Mouse (Mus musculus) heart, postnatal 14 days (tissue): ENCODE measurements at regions not wholly inside any gene's neighbourhood (a gene's known extent, or its start where the extent isn't known, plus 50 kb on each side); places are given as distances from the start of the nearest gene placed in this dataset.

Experiments
- DNase-seq, 2 experiments: peaks; one replicate each; pipeline ENCODE4 v3.0.0; 2021 to 2022
- intact Hi-C: fragments of 180-260 bp; cut with DNase I; formaldehyde crosslinking; loops from one replicate; pipeline ENCODE4 v1.15.1; 2025

- intact Hi-C loops, result no loop called here
These were observed 127.7 kb downstream of the Pros1 start for GRCm38 (mm10) chr16:62981821-62982220.

GRCm38 (mm10) chr16:62982558-62982957 is 128.5 kb downstream of the Pros1 start:
- DNase-seq, result peak in 1 of 2 experiments; percentile 2
- intact Hi-C loops, result no loop called here

More at GRCm38 (mm10) chr16:62981821-62982220, 127.7 kb downstream of the Pros1 start:
- DNase-seq, result no peak

GRCm38 (mm10) chr16:62995555-62995954 is 141.4 kb downstream of the Pros1 start:
- no peak for DNase-seq
- intact Hi-C loops, result no loop called here

DNA sequence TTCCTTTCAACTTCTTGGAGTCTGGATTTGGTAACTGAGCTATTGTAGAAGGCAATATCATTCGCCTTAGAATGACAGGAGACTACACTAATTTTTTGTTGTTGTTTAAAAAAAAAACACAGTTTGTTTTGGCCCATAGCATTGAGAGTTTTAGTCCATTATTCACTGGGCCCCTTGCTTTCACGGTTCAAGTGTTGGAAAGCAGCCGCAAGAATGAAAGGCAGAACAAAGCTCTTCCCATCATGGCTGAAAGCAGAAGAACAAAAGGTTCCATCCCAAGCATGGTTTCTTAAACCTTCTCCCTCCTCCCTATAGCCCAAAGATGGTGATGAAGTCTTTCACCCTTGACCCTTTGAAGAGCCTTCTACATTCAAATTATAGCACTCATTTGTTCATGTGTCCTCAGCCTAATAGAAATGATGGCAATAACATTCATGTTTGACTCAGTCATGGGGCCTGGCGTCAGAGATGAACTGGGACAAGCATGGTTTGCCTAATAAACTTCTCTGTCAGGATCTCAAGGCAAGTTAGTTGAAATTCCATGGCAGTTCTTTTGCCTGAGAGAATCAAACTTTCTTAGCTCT is 157.1 kb downstream of the Pros1 start:
- DNase-seq, result no peak
- intact Hi-C loops, result no loop called here

- intact Hi-C loops, result no loop called here
- DNase-seq, result peak in 1 of 2 experiments; percentile 8
These were observed 160.3 kb downstream of the Pros1 start for GRCm38 (mm10) chr16:63014453-63014852.

- intact Hi-C loops, result no loop called here
- peak in 1 of 2 experiments; percentile 16 for DNase-seq
These were observed 162.0 kb downstream of the Pros1 start for GRCm38 (mm10) chr16:63016144-63016543.

GRCm38 (mm10) chr16:63016658-63017057 is 162.6 kb downstream of the Pros1 start:
- no peak for DNase-seq
- intact Hi-C loops, result no loop called here

DNA sequence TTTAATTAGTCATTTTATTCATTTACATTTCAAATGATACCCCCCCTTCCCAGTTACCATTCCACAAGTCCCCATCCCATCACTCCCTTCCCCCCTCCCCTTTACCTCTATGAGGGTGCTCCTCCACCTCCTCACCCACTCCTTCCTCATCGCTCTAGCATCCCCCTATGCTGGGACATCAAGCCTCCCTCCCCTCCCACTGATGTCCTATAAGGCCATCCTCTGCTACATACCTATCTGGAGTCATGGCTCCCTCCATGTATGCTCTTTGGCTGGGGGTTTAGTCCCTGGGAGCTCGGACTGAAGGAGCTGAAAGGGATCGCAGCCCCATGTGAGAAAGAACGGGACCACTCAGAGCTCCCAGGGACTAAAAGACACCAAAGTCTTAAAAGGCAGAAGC is 176.3 kb downstream of the Pros1 start:
- intact Hi-C loops, result no loop called here
- no peak for DNase-seq

- DNase-seq, result no peak
- intact Hi-C loops, result no loop called here
These were observed 176.9 kb downstream of the Pros1 start for GRCm38 (mm10) chr16:63031035-63031434.

GRCm38 (mm10) chr16:63031802-63032201 is 177.7 kb downstream of the Pros1 start:
- intact Hi-C loops, result no loop called here
- no peak for DNase-seq

GRCm38 (mm10) chr16:63049100-63049499 is 195.0 kb downstream of the Pros1 start:
- intact Hi-C loops, result no loop called here

GRCm38 (mm10) chr16:63062883-63063282 is 208.8 kb downstream of the Pros1 start:
- intact Hi-C loops, result no loop called here

More at GRCm38 (mm10) chr16:63049100-63049499, 195.0 kb downstream of the Pros1 start:
- no peak for DNase-seq

DNA sequence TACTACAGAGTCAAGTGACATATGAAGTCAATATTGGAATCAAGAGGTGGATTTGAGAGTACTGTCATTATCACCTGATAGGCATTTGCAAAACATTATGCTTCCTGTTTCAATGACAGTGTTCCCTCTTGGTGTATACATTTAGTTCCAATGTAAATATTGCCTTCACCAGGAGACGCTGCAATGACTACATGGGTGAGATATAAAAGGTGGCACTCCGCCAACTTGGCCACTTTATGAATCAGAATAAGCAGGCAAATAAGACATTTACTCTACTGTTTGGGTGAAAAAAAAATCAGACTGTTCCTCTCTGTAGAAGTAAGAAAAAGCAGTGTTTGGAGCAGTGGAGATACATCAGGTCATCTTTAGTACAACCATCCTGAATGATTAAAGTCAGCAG is 215.9 kb downstream of the Pros1 start:
- DNase-seq, result no peak
- intact Hi-C loops, result no loop called here

More at GRCm38 (mm10) chr16:63062883-63063282, 208.8 kb downstream of the Pros1 start:
- no peak for DNase-seq

GRCm38 (mm10) chr16:63075814-63076213 is 221.7 kb downstream of the Pros1 start:
- intact Hi-C loops, result no loop called here
- no peak for DNase-seq

- intact Hi-C loops, result no loop called here
- no peak for DNase-seq
These were observed 227.3 kb downstream of the Pros1 start for GRCm38 (mm10) chr16:63081383-63081782.

DNA sequence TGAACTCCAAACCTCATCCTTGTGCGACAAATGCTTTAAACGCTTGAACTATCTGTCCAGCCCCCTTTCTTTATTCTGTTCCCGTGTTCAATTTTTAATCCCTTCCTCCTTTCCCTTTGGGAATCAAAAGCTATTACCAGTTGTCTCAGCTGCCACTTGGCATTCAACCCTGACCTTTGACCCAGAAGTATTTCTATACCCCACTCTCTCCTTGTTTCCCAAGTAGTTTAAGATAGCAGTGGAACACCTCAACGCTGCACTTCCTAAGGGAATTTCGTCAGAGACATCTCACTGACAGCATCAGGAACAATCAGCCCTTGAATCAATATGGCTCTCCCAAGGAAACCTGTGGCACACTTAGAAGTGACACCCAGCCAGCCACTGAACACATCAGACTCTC is 229.1 kb downstream of the Pros1 start:
- DNase-seq, result no peak
- intact Hi-C loops, result no loop called here

DNA sequence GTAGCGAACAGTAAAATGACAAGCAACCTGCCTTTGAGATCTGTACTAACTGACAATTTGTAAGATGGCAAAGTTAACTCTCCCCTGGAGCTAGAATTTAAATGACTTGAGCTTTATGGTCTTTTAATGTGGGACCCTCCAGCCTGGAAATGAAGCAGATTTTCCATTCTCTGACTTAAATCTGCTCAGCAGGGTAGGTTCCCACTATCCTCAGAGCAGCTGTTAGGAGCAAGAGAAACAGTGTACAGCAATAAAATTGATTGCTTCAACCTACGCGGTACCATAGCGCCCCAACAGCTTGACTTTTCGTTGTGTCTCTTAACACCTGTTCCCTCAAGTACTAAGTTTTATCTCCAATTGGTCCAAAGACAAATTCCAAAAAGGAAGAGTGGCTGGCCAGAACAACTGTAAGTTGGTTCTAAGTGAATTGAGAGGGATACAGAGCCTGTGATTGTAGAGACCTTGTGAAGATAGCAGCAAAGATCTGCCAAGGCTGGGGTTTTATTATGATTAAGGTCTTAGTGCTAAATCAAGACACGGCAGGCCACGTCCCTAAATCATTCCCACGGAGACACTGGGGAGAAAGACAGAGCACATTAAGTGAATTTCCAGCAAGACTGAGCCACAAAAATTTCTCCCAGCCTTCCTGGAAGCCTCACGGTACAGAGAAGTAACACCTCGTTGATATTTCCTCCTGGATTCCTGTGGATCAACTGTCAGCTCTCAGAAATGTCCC is 230.1 kb downstream of the Pros1 start:
- no peak for DNase-seq
- intact Hi-C loops, result no loop called here

DNA sequence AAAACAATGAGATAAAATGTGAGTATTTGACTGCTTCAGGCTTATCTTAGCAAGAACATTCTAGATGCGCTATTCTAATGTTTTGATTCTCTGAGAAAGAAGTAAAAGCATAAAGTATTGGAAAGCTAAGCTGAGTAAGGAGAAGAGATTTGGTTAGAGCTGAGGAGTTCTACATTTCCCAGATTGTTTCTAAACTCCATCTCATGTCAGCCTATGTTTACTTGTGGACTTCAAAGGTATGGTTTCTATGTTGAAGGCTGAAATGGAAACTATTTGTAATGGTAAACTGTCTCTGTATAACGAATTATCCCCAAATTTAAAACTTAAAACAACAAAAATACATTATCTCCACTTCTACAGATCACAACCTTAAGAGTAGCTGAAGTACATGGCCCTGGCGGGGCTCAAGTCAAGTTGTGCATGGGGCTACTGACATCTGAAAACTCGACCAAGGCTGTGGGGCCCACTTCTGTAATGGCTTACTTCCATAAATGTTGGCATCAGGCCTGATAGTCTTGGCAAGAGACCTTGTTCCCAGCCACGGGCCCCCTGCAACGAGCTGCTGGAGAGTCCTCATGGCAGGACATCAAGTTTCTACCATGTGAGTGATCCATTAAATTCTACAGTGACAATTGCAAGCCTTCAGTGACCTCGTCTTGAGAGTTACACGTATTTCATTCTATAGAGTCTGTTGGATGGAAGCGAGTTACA is 232.1 kb downstream of the Pros1 start:
- intact Hi-C loops, result no loop called here
- peak; percentile 38 to 47 for DNase-seq

GRCm38 (mm10) chr16:63091471-63092300 is 237.6 kb downstream of the Pros1 start:
- intact Hi-C loops, result no loop called here
- DNase-seq, result no peak

- intact Hi-C loops, result no loop called here
- DNase-seq, result peak; percentile 17
These were observed 240.2 kb downstream of the Pros1 start for GRCm38 (mm10) chr16:63094126-63094840.
